Mouse (Mus musculus): Measurements from ENCODE around the gene Clcf1. TPM values are rescaled to one million over a fixed set of nuclear protein-coding genes. Genes with fewer than 3 reads are reported as not detected.

The Clcf1 gene
- 0.38 and 1.2 TPM in 2 replicates for total RNA-seq (2014; rRNA removed)
- 0.29 and 0.41 TPM in 2 replicates for polyA plus RNA-seq (2015; fragmentation: Nextera tagmentation; extraction: Ambion mirVana)

DNA sequence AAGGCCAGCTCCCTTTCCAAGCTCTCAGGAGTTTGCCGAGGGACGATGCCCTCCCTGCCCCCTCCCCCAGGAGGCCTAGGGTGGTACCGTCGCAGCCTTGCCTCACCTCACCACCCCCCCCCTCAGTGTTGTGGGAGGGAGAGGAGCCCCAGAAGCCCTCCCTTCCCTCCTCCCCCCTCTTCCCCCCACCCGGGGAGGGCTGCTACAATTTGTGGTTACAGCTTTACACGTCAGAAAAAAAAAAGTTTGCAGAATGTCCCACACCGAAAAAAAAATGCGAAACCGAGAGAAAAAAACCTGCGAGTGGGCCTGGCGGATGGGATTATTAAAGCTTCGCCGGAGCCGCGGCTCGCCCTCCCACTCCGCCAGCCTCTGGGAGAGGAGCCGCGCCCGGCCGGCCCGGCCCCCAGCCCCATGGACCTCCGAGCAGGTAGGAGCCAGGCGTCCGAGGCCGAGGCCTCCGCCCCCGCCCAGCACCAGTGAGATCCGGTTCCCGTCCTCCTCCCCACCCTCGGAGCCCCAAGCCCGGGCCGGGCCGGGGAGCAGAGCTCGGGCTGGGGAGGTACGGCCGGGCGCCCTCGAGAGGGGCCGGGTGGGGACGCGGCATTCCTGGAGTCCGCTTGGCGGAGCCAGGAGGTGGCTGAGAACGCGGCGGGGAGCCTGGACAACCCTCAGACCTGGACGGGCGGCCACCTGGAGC lies at the start of gene Clcf1, which contains the start of gene AC109138.7:
TSS of gene Clcf1 (plus strand) at position 168 of the 700 bp plus-strand sequence.
TSS of gene AC109138.7 (plus strand) at position 287 of the 700 bp plus-strand sequence.
- Histone ChIP-seq H3K9ac (peak within 1 kb of the TSS; percentile 44), H3K27me3 (ENCODE audit: insufficient read depth, low read length) (peaks cover 25% of the 10 kb centered on the region), H3K4me3 (ENCODE audit: low read depth, low read length) (peak within 1 kb of the TSS; percentile 48), H3K4me2 (ENCODE audit: low read depth) (peak within 1 kb of the TSS; percentile 90), H3K27ac (ENCODE audit: low read depth, low read length) (no peak within 1 kb of the TSS), H3K9me3 (ENCODE audit: low read length) (no peaks in the 10 kb centered on the region), H3K4me1 (ENCODE audit: insufficient read depth) (no peaks in the 10 kb centered on the region), H3K36me3 (ENCODE audit: insufficient read depth) (no peaks in the 10 kb centered on the region)
- peak; percentile 14; the same call in 1 of the 2 replicates for ATAC-seq
- no peak for DNase-seq
- 2% methylated on average over 43 of the region's 49 CpGs for WGBS
- no peak for TF ChIP-seq CTCF (IDR thresholded peaks at IDR 0.05; ENCODE audit: low read depth)

DNA sequence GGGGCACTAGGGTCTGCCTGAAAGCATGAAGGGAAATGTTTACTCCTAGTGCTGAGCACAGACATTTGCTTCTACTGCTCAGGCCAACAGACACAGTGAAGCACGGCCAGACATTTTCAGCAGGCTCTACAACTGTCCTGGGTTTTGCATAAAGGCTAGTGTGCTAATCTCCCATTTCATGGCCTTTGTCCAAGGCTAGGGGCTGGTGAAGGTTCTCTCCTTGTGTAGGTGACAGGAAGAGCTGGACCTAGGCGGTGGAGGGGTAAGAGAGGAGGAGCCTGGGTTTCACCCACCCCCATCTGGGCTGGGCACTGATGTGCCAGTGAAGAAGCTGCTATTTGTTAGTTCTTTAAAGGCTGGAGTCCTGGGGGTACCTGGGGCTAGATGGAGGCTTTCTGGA lies 49.3 kb upstream of the Clcf1 start:
- DNase-seq: no peak
- no peak for ATAC-seq
- no peaks in the 10 kb centered on the region for H3K27me3 ChIP-seq (ENCODE audit: insufficient read depth, low read length)
- WGBS: 83% methylated on average over 2 of the region's 2 CpGs
- peaks cover 14% of the 10 kb centered on the region for H3K36me3 ChIP-seq (ENCODE audit: insufficient read depth)
- no peak overlapping the region for H3K4me2 ChIP-seq (ENCODE audit: low read depth)
- no peaks in the 10 kb centered on the region for H3K9me3 ChIP-seq (ENCODE audit: low read length)
- peaks cover 12% of the 10 kb centered on the region for H3K4me1 ChIP-seq (ENCODE audit: insufficient read depth)
- H3K9ac ChIP-seq: no peak overlapping the region
- no peak overlapping the region for H3K27ac ChIP-seq (ENCODE audit: low read depth, low read length)
- no peak overlapping the region for H3K4me3 ChIP-seq (ENCODE audit: low read depth, low read length)
- TF ChIP-seq CTCF (IDR thresholded peaks at IDR 0.05; ENCODE audit: low read depth): no peak

DNA sequence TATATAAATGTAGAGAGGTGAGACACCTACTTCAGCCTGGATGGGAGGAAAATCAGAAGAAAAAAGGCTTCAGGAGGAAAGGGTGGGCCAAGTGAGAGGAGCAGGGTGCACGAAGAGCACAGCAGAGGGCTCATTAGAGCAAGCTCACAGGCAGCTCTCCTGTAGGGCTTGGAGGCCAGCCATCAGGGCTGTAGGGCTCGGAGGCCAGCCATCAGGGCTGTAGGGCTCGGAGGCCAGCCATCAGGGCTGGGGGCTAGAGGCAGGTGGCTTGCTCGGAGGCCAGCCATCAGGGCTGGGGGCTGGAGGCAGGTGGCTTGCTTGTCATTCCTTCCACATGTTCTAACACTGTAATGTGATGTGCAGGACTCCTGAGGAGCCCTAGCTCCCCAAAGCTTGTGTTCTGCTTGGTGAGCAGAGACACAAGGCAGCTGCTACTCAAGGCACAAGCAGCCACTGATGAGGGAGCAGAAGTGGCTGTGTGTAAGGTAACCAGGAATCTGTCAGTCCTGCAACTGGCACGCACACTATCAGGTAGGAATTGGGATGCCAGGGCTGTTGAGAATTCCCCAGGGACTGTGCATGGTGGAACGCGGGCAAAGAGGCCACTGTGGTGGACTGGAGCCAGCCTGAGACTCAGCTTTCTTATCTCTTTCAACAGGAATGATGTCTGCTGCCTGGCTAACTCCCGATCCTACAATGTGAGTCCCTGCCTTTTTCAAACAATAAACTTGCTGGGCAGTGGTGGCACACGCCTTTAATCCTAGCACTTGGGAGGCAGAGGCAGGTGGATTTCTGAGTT lies 47.2 kb upstream of the Clcf1 start:
- 74% methylated on average over 9 of the region's 9 CpGs for WGBS
- TF ChIP-seq CTCF (IDR thresholded peaks at IDR 0.05; ENCODE audit: low read depth): no peak
- peaks cover 18% of the 10 kb centered on the region for H3K4me1 ChIP-seq (ENCODE audit: insufficient read depth)

DNA sequence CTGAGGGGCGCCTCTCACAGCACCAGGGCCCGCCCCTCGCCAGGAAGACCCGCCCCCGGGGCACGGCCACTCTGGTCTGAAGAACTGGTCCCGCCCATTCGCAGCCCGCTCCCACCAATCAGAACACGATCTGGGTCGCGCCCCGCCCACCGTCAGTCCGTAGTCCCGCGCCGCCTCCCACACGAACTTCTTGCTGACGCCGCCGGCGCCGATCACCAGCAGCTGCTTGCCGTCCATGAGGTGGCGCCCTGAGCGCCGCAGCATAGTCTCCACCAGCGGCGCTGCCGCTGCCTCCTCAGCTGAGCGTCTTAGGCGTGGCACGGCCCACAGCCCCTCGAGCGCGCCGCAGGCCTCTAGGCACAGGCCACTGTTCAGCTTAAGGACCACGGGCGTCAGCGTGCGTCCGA lies 44.7 kb upstream of the Clcf1 start:
- Histone ChIP-seq H3K27ac (ENCODE audit: low read depth, low read length) (peak overlapping the region; percentile 92), H3K4me3 (ENCODE audit: low read depth, low read length) (peak overlapping the region; percentile 46), H3K4me2 (ENCODE audit: low read depth) (peak overlapping the region; percentile 90), H3K27me3 (ENCODE audit: insufficient read depth, low read length) (no peaks in the 10 kb centered on the region), H3K9ac (peak overlapping the region; percentile 76), H3K4me1 (ENCODE audit: insufficient read depth) (peaks cover 7% of the 10 kb centered on the region), H3K9me3 (ENCODE audit: low read length) (no peaks in the 10 kb centered on the region), H3K36me3 (ENCODE audit: insufficient read depth) (no peaks in the 10 kb centered on the region)
- peak; percentile 99 for DNase-seq
- TF ChIP-seq CTCF (IDR thresholded peaks at IDR 0.05; ENCODE audit: low read depth): peak; percentile 99
- ATAC-seq: peak; percentile 97
- WGBS: 0% methylated on average over 43 of the region's 43 CpGs

More for the DNA sequence above, 47.2 kb upstream of the Clcf1 start:
- DNase-seq (no peak), ATAC-seq (no peak)
- Histone ChIP-seq H3K9me3 (ENCODE audit: low read length) (no peaks in the 10 kb centered on the region), H3K4me2 (ENCODE audit: low read depth) (no peak overlapping the region), H3K36me3 (ENCODE audit: insufficient read depth) (no peaks in the 10 kb centered on the region), H3K27me3 (ENCODE audit: insufficient read depth, low read length) (no peaks in the 10 kb centered on the region), H3K9ac (no peak overlapping the region), H3K4me3 (ENCODE audit: low read depth, low read length) (no peak overlapping the region), H3K27ac (ENCODE audit: low read depth, low read length) (no peak overlapping the region)

DNA sequence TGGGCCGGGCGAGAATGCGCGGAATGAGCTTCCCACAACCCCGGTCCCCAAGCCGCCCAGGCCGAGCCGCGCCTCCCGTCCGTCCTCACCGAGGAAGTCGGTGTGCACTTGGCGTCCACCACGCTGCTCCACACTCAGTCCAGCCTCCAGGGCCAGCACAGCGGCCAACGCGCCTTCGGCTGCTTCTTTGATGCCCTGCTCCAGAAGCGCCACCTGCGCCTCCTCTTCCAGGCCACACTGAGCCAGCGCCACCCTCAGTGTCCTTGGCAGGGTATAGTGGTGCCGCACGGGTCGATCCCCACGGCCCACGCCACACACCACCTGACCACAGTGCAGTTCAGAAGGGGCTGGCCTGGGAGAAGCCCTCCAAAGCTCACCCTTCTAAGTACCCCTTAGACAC lies 44.2 kb upstream of the Clcf1 start:
- Histone ChIP-seq H3K4me3 (ENCODE audit: low read depth, low read length) (peak overlapping the region; percentile 46), H3K9ac (peak overlapping the region; percentile 76), H3K4me1 (ENCODE audit: insufficient read depth) (peaks cover 7% of the 10 kb centered on the region), H3K9me3 (ENCODE audit: low read length) (no peaks in the 10 kb centered on the region), H3K27ac (ENCODE audit: low read depth, low read length) (peak overlapping the region; percentile 92), H3K27me3 (ENCODE audit: insufficient read depth, low read length) (no peaks in the 10 kb centered on the region), H3K4me2 (ENCODE audit: low read depth) (peak overlapping the region; percentile 90), H3K36me3 (ENCODE audit: insufficient read depth) (no peaks in the 10 kb centered on the region)
- no peak for TF ChIP-seq CTCF (IDR thresholded peaks at IDR 0.05; ENCODE audit: low read depth)
- 10% methylated on average over 27 of the region's 27 CpGs for WGBS
- DNase-seq (no peak), ATAC-seq (peak; percentile 30)

DNA sequence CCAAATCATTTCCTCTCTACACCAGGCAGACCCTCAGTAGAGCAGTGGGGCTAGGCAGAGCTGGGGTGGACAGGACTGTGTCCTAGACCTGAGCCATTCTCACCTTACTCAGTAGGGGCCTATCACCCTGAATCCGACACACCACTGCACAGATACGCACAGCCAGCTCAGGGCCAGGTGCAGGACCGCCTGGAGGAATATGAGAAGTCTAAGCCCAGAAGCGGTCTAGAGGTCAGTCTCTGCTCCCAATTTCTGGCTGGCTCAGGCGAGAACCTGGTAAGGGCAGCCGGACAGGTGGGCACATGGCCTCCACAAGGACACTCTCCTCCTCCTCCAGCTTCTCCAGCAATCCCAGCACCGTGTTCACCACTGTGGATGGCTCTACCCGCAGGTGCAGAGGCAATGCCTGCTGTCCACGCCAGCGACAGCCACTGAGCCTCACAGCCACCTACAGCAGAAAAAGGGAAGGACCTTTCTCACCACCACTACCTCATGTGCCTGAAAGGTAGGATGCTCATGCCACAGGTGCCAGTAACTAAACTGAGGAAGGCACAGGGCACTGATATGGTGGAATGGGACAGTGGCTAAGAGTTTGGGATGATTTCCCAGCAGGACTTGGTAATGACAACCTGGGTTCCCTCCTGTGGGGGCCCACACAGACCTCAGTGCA lies 43.2 kb upstream of the Clcf1 start:
- ATAC-seq (no peak), DNase-seq (no peak)
- Histone ChIP-seq H3K4me1 (ENCODE audit: insufficient read depth) (peaks cover 7% of the 10 kb centered on the region), H3K9me3 (ENCODE audit: low read length) (no peaks in the 10 kb centered on the region), H3K27ac (ENCODE audit: low read depth, low read length) (0 out of 2 replicates have a peak overlapping the region, but pooled peaks have one; percentile 92), H3K27me3 (ENCODE audit: insufficient read depth, low read length) (no peaks in the 10 kb centered on the region), H3K36me3 (ENCODE audit: insufficient read depth) (no peaks in the 10 kb centered on the region), H3K4me2 (ENCODE audit: low read depth) (no peak overlapping the region), H3K4me3 (ENCODE audit: low read depth, low read length) (no peak overlapping the region), H3K9ac (no peak overlapping the region)
- TF ChIP-seq CTCF (IDR thresholded peaks at IDR 0.05; ENCODE audit: low read depth): 0 out of 2 replicates have a peak, but pooled peaks have one; percentile 3
- WGBS: 92% methylated on average over 10 of the region's 10 CpGs

Measured in forebrain, postnatal 0 days (tissue).